Mouse (Mus musculus) liver, adult 2 months (tissue): ENCODE data around the gene Hira. TPM values are rescaled to one million over a fixed set of nuclear protein-coding genes. Genes with fewer than 3 reads are reported as not detected.

Experiments
- DNase-seq: peaks from one replicate; pipeline ENCODE4 v3.0.0-alpha.2; 2011; ENCODE audit warnings: low read depth, low spot score; ENCODE audit errors: extremely low read depth
- H3K27ac ChIP-seq: fragments of 200-500 bp; replicated peaks from 2 replicates; pipeline ENCODE4 v1.5.1; 2012; ENCODE audit warnings: low read depth, mild to moderate bottlenecking, control low read depth, inconsistent platforms, low read length; ENCODE audit not compliant: insufficient read depth
- H3K27me3 ChIP-seq: fragments of 200-500 bp; 2 replicates; pipeline ENCODE4 v1.6.1; 2012; ENCODE audit warnings: mild to moderate bottlenecking, moderate library complexity, low read length, inconsistent platforms; ENCODE audit not compliant: control insufficient read depth, insufficient read depth
- H3K36me3 ChIP-seq: fragments of 200-500 bp; 2 replicates; pipeline ENCODE4 v1.6.1; 2012; ENCODE audit warnings: low read length, inconsistent platforms; ENCODE audit not compliant: control insufficient read depth, insufficient read depth
- H3K4me1 ChIP-seq: fragments of 200-500 bp; 2 replicates; pipeline ENCODE4 v1.6.1; 2011; ENCODE audit warnings: low read length; ENCODE audit not compliant: control insufficient read depth, insufficient read depth
- H3K4me3 ChIP-seq: fragments of 200-500 bp; 2 replicates; pipeline ENCODE4 v1.5.1; 2011; ENCODE audit warnings: low read depth, mild to moderate bottlenecking, control low read depth, low read length, moderate library complexity; ENCODE audit not compliant: insufficient read depth
- H3K79me2 ChIP-seq: fragments of 200-500 bp; 2 replicates; pipeline ENCODE4 v1.6.1; 2012; ENCODE audit warnings: inconsistent platforms, mild to moderate bottlenecking, low read length, moderate library complexity; ENCODE audit not compliant: control insufficient read depth, insufficient read depth
- H3K9ac ChIP-seq: fragments of 200-500 bp; 2 replicates; pipeline ENCODE4 v1.6.1; 2012; ENCODE audit warnings: low read depth, mild to moderate bottlenecking, control low read depth, inconsistent platforms, low read length
- CTCF ChIP-seq: fragments of 200-500 bp; IDR thresholded peaks from 2 replicates; pipeline ENCODE4 v1.5.1; 2011; ENCODE audit warnings: low read depth, low read length, control low read depth
- POLR2A ChIP-seq: fragments of 200-500 bp; IDR thresholded peaks from 2 replicates; pipeline ENCODE4 v1.6.1; 2011; ENCODE audit warnings: low read length, control low read depth; ENCODE audit not compliant: insufficient read depth; ENCODE audit errors: extremely low read depth
- WGBS: fragments of 180-500 bp; shearing (Covaris S2); methylation state at CpG from one replicate; pipeline ENCODE4 v1.1.7; 2018; 5-methylcytosine and 5-hydroxymethylcytosine counted together
- polyA plus RNA-seq: library from polyadenylated mRNA; depleted of rRNA; stranded (reverse); fragments of >200 nt; gene quantifications from 2 replicates; pipeline ENCODE4 v1.2.3, GENCODE M21; 2012; rRNA removed
- total RNA-seq: library from RNA; depleted of rRNA; stranded (reverse); fragments of >200 nt; gene quantifications from 2 replicates; pipeline ENCODE4 v1.2.3, GENCODE M21; 2014; rRNA removed

Hira gene
- total and polyA plus RNA-seq, 2 experiments = 8.2 to 19.6 TPM

- Histone ChIP-seq H3K4me3 (no peak overlapping the region), H3K9ac (no peak overlapping the region), H3K79me2 (no peaks in the 10 kb centered on the region), H3K27ac (no peak overlapping the region), H3K4me1 (no peaks in the 10 kb centered on the region), H3K27me3 (no peaks in the 10 kb centered on the region), H3K36me3 (no peaks in the 10 kb centered on the region)
- DNase-seq = no peak
- TF ChIP-seq CTCF (no peak), POLR2A (no peak)
- WGBS = 60% methylated on average over 2 of the region's 2 CpGs
Measured at GRCm38 (mm10) chr16:19010710-19011109, 133.9 kb downstream of the Hira start.

DNA sequence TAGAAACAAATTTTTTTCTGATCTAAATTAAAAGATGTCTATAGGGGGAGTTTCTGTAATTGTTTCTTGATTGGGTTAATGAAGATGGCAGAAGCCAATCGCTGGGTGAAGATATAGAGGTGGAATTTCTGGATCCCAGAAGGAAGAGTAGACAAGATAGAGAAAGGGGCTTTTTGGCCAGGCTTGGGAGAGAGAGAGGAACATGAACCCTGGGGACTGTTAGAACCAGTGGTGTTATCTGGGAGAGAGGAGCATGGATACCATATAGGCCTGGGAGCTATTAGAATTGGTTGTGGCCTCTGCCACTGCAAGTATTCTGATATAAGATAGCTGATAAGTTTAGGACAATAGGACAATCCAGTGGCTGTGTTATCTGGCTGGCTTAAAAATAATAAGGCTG lies 136.7 kb downstream of the Hira start:
- no peak overlapping the region for H3K4me3 ChIP-seq
- TF ChIP-seq POLR2A = no peak
- TF ChIP-seq CTCF = no peak
- DNase-seq = no peak
- no peak overlapping the region for H3K27ac ChIP-seq
- no peak overlapping the region for H3K9ac ChIP-seq
- 62% methylated on average over 1 of the region's 1 CpGs for WGBS
- no peaks in the 10 kb centered on the region for H3K4me1 ChIP-seq
- H3K27me3 ChIP-seq = no peaks in the 10 kb centered on the region
- H3K79me2 ChIP-seq = no peaks in the 10 kb centered on the region
- H3K36me3 ChIP-seq = no peaks in the 10 kb centered on the region

DNA sequence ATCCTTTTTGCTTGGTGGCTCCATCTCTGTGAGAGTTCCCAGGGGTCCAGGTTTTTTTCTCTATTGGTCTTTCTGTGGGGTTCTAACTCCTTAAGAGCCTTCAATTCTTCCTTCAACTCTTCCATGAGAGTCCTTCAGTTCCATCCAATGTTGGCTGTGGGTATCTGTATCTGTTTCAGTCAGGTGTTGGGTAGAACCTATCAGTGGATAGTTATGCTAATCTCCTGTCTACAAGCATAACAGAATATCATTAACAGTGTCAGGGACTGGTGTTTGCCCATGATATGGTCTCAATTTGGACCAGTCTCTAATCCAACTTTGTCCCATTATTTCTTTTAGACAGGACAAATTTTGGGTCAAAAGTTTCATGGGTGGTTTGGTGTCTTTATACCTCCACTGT lies 137.8 kb downstream of the Hira start:
- Histone ChIP-seq H3K79me2 (no peaks in the 10 kb centered on the region), H3K4me1 (no peaks in the 10 kb centered on the region), H3K9ac (no peak overlapping the region), H3K27me3 (no peaks in the 10 kb centered on the region), H3K27ac (no peak overlapping the region), H3K4me3 (no peak overlapping the region), H3K36me3 (no peaks in the 10 kb centered on the region)
- TF ChIP-seq POLR2A = no peak
- no peak for TF ChIP-seq CTCF
- DNase-seq = no peak

Other genes with a start within 250 kb of the Hira start
- 0.18 and 0.60 TPM in 2 replicates for gene Sept5, start 247.1 kb upstream of the Hira start, total RNA-seq
- gene Sept5, start 247.1 kb upstream of the Hira start, polyA plus RNA-seq = 0.37 and 0.87 TPM in 2 replicates
- 7.3 and 8.3 TPM in 2 replicates for gene Cldn5, start 100.2 kb upstream of the Hira start, total RNA-seq
- gene Cldn5, start 100.2 kb upstream of the Hira start, polyA plus RNA-seq = 8.4 and 11.8 TPM in 2 replicates
- 31.5 and 35.3 TPM in 2 replicates for gene Ufd1, start 65.3 kb upstream of the Hira start, total RNA-seq
- gene Ufd1, start 65.3 kb upstream of the Hira start, polyA plus RNA-seq = 15.4 and 20.5 TPM in 2 replicates
- 0.83 and 2.1 TPM in 2 replicates for gene Cdc45, start 65.0 kb upstream of the Hira start, total RNA-seq
- gene Cdc45, start 65.0 kb upstream of the Hira start, polyA plus RNA-seq = 1.3 and 1.4 TPM in 2 replicates
- 14.3 and 15.3 TPM in 2 replicates for gene 2510002D24Rik, start 40.5 kb upstream of the Hira start, total RNA-seq
- 31.9 and 57.9 TPM in 2 replicates for gene 2510002D24Rik, start 40.5 kb upstream of the Hira start, polyA plus RNA-seq
- gene Gm28539, start 40.5 kb upstream of the Hira start, total RNA-seq = 0.94 TPM in 1 of 2 replicates, not detected in the other
- 2.1 and 2.9 TPM in 2 replicates for gene Gm28539, start 40.5 kb upstream of the Hira start, polyA plus RNA-seq
- gene Mrpl40, start 175 bp upstream of the Hira start, total RNA-seq = 20.6 and 27.7 TPM in 2 replicates
- gene Mrpl40, start 175 bp upstream of the Hira start, polyA plus RNA-seq = 7.9 and 11.7 TPM in 2 replicates